Mouse (Mus musculus) layer of hippocampus, postnatal 10 days (tissue): Measurements from ENCODE around the gene Abcd3. TPM values are rescaled to one million over a fixed set of nuclear protein-coding genes. Genes with fewer than 3 reads are reported as not detected.
"Not testable (repeated sequence)": the region's sequence is repeated elsewhere in the genome, so short reads cannot be mapped to it uniquely, and the experiment has no call there.

Experiments
- DNase-seq, 2 experiments: peaks; one replicate each; pipeline ENCODE4 v3.0.0; 2021; ENCODE audit warnings: low spot score in 2 of 2
- total RNA-seq, 2 experiments: library from RNA; stranded (reverse); gene quantifications; 2 replicates each; pipeline ENCODE4 v1.2.3; 2021

Abcd3 gene
- total RNA-seq, 2 experiments from 2014 or later = 74.3 to 79.7 TPM

GRCm38 (mm10) chr3:121818736-121819396, 3.8 kb upstream of the Abcd3 start:
- no peak for DNase-seq

- no peak for DNase-seq
Observed at GRCm38 (mm10) chr3:121815549-121816235, 590 bp upstream of the Abcd3 start.

GRCm38 (mm10) chr3:121814413-121814864, 663 bp downstream of the Abcd3 start:
- DNase-seq = no peak

- DNase-seq = no peak
Observed at GRCm38 (mm10) chr3:121813834-121814233, 1.3 kb downstream of the Abcd3 start.

- DNase-seq = no peak
Observed at GRCm38 (mm10) chr3:121808246-121808645, 6.9 kb downstream of the Abcd3 start.

GRCm38 (mm10) chr3:121794214-121794613, 20.9 kb downstream of the Abcd3 start:
- no peak for DNase-seq

- DNase-seq = no peak
Observed at GRCm38 (mm10) chr3:121792246-121792645, 22.9 kb downstream of the Abcd3 start.

GRCm38 (mm10) chr3:121790442-121790841, 24.7 kb downstream of the Abcd3 start:
- DNase-seq = no peak

- no peak for DNase-seq
Observed at GRCm38 (mm10) chr3:121789790-121790189, 25.3 kb downstream of the Abcd3 start.

GRCm38 (mm10) chr3:121783020-121783419, 32.1 kb downstream of the Abcd3 start:
- DNase-seq = no peak

GRCm38 (mm10) chr3:121777943-121778342, 37.2 kb downstream of the Abcd3 start:
- DNase-seq = peak; percentile 63 to 68

GRCm38 (mm10) chr3:121773336-121773735, 41.8 kb downstream of the Abcd3 start:
- DNase-seq = not testable (repeated sequence)

- DNase-seq = no peak
Observed at GRCm38 (mm10) chr3:121768770-121769169, 46.3 kb downstream of the Abcd3 start.

GRCm38 (mm10) chr3:121766818-121767217, 48.3 kb downstream of the Abcd3 start:
- DNase-seq = no peak

GRCm38 (mm10) chr3:121766048-121766447, 49.1 kb downstream of the Abcd3 start:
- DNase-seq = no peak

GRCm38 (mm10) chr3:121762056-121762852, 52.8 kb downstream of the Abcd3 start:
- DNase-seq = no peak

- no peak for DNase-seq
Observed at GRCm38 (mm10) chr3:121758373-121758772, 56.7 kb downstream of the Abcd3 start.

- no peak for DNase-seq
Observed at GRCm38 (mm10) chr3:121755152-121755551, 60.0 kb downstream of the Abcd3 start.

- DNase-seq = not testable (repeated sequence)
Observed at GRCm38 (mm10) chr3:121754319-121755090, 60.6 kb downstream of the Abcd3 start.

GRCm38 (mm10) chr3:121741186-121741848, 73.8 kb downstream of the Abcd3 start:
- not testable (repeated sequence) for DNase-seq
